Mouse (Mus musculus) heart, adult 2 months (tissue): ENCODE measurements around the gene Gm20388. TPM values are rescaled to one million over a fixed set of nuclear protein-coding genes. Genes with fewer than 3 reads are reported as not detected.

Source experiments
- DNase-seq, 2 experiments: peaks; one replicate each; pipeline ENCODE4 v3.0.0; 2021
- H3K27ac ChIP-seq: fragments of 200-600 bp; 2 replicates; pipeline ENCODE4 v1.8.1; 2022
- H3K27me3 ChIP-seq: fragments of 200-500 bp; 2 replicates; pipeline ENCODE4 v1.6.1; 2012; ENCODE audit warnings: mild to moderate bottlenecking, low read length, inconsistent platforms, mixed read lengths; ENCODE audit not compliant: control insufficient read depth, insufficient read depth
- H3K36me3 ChIP-seq: fragments of 200-500 bp; 2 replicates; pipeline ENCODE4 v1.6.1; 2012; ENCODE audit warnings: low read length, inconsistent platforms; ENCODE audit not compliant: control insufficient read depth, insufficient read depth
- H3K4me1 ChIP-seq: fragments of 200-500 bp; 2 replicates; pipeline ENCODE4 v1.6.1; 2011; ENCODE audit warnings: low read length; ENCODE audit not compliant: control insufficient read depth, insufficient read depth
- H3K4me3 ChIP-seq: fragments of 200-600 bp; 2 replicates; pipeline ENCODE4 v1.8.1; 2022
- H3K79me2 ChIP-seq: fragments of 200-500 bp; replicated peaks from 2 replicates; pipeline ENCODE4 v1.6.1; 2012; ENCODE audit warnings: mild to moderate bottlenecking, inconsistent platforms, low read length, moderate library complexity, mixed read lengths; ENCODE audit not compliant: control insufficient read depth, insufficient read depth
- H3K9ac ChIP-seq: fragments of 200-500 bp; 2 replicates; pipeline ENCODE4 v1.6.1; 2012; ENCODE audit warnings: low read depth, mild to moderate bottlenecking, control low read depth, inconsistent platforms, low read length, mixed read lengths
- CTCF ChIP-seq: fragments of 200-600 bp; IDR thresholded peaks from 2 replicates; pipeline ENCODE4 v1.8.1; 2022; ENCODE audit warnings: antibody characterized with exemption, mild to moderate bottlenecking, moderate library complexity
- EP300 ChIP-seq: fragments of 200-500 bp; IDR thresholded peaks from 2 replicates; pipeline ENCODE4 v1.6.1; 2011; ENCODE audit warnings: low read depth, low read length, control low read depth; ENCODE audit not compliant: insufficient read depth
- POLR2A ChIP-seq: fragments of 200-500 bp; IDR thresholded peaks from 2 replicates; pipeline ENCODE4 v1.6.1; 2011; ENCODE audit warnings: mild to moderate bottlenecking, low read depth, low read length, control low read depth; ENCODE audit not compliant: insufficient read depth
- WGBS: fragments of 180-500 bp; shearing (Covaris S2); methylation state at CpG from one replicate; pipeline ENCODE4 v1.1.7; 2018; 5-methylcytosine and 5-hydroxymethylcytosine counted together
- intact Hi-C: fragments of 180-260 bp; cut with DNase I; formaldehyde crosslinking; loops from one replicate; pipeline ENCODE4 v1.15.1; 2025
- polyA plus RNA-seq: library from polyadenylated mRNA; depleted of rRNA; stranded (reverse); fragments of >200 nt; gene quantifications from 2 replicates; pipeline ENCODE4 v1.2.3, GENCODE M21; 2012
- total RNA-seq, 2 experiments: library from RNA; stranded (reverse); gene quantifications; 2 replicates each; pipeline ENCODE4 v1.2.3; 2021

Gene Gm20388
- total and polyA plus RNA-seq, 3 experiments: 1.8 to 32.3 TPM; not detected in 1

GRCm38 (mm10) chr8:120581329-120581728 lies 670.7 kb downstream of the Gm20388 start:
- Histone ChIP-seq H3K4me3 (no peak overlapping the region), H3K9ac (no peak overlapping the region), H3K27me3 (no peaks in the 10 kb centered on the region), H3K36me3 (no peaks in the 10 kb centered on the region), H3K4me1 (peaks cover 2% of the 10 kb centered on the region; the same call in 1 of the 2 replicates), H3K27ac (no peak overlapping the region), H3K79me2 (no peaks in the 10 kb centered on the region)
- intact Hi-C loops: no loop called here
- no peak for TF ChIP-seq CTCF
- no peak for TF ChIP-seq POLR2A
- TF ChIP-seq EP300: no peak
- DNase-seq: no peak
- WGBS: 91% methylated on average over 12 of the region's 12 CpGs

GRCm38 (mm10) chr8:120581811-120582210 lies 671.2 kb downstream of the Gm20388 start:
- WGBS: 66% methylated on average over 8 of the region's 8 CpGs
- Histone ChIP-seq H3K4me3 (no peak overlapping the region), H3K27ac (no peak overlapping the region), H3K4me1 (peaks cover 2% of the 10 kb centered on the region; the same call in 1 of the 2 replicates), H3K79me2 (no peaks in the 10 kb centered on the region), H3K9ac (no peak overlapping the region), H3K27me3 (no peaks in the 10 kb centered on the region), H3K36me3 (no peaks in the 10 kb centered on the region)
- DNase-seq: peak in 1 of 2 experiments; percentile 78
- TF ChIP-seq POLR2A: no peak
- TF ChIP-seq CTCF: no peak
- TF ChIP-seq EP300: peak; percentile 91
- intact Hi-C loops: no loop called here

GRCm38 (mm10) chr8:120585521-120585920 lies 674.9 kb downstream of the Gm20388 start:
- Histone ChIP-seq H3K36me3 (no peaks in the 10 kb centered on the region), H3K4me3 (no peak overlapping the region), H3K9ac (no peak overlapping the region), H3K4me1 (peaks cover 2% of the 10 kb centered on the region; the same call in 1 of the 2 replicates), H3K79me2 (no peaks in the 10 kb centered on the region), H3K27me3 (no peaks in the 10 kb centered on the region), H3K27ac (no peak overlapping the region)
- 67% methylated on average over 10 of the region's 10 CpGs for whole genome bisulfite sequencing
- intact Hi-C loops: no loop called here
- peak; percentile 60 to 70 for DNase-seq
- TF ChIP-seq EP300: peak; percentile 76
- no peak for TF ChIP-seq CTCF

- under 1% methylated on average over 67 of the region's 67 CpGs for WGBS
- H3K4me1 ChIP-seq: peaks cover 2% of the 10 kb centered on the region; the same call in 1 of the 2 replicates
Observed at GRCm38 (mm10) chr8:120588908-120589771, 678.5 kb downstream of the Gm20388 start, which contains the start of gene Gins2. Gene Gins2, minus strand, starts transcription at chr8:120589304.

GRCm38 (mm10) chr8:120589921-120590320 lies 679.3 kb downstream of the Gm20388 start:
- Histone ChIP-seq H3K9ac (no peak overlapping the region), H3K36me3 (no peaks in the 10 kb centered on the region), H3K27me3 (no peaks in the 10 kb centered on the region), H3K27ac (peak overlapping the region; percentile 66), H3K4me3 (peak overlapping the region; percentile 50), H3K79me2 (no peaks in the 10 kb centered on the region), H3K4me1 (peaks cover 2% of the 10 kb centered on the region; the same call in 1 of the 2 replicates)
- peak in 1 of 2 experiments; percentile 53 for DNase-seq
- no peak for TF ChIP-seq EP300
- TF ChIP-seq POLR2A: no peak
- no peak for TF ChIP-seq CTCF
- intact Hi-C loops: no loop called here
- 39% methylated on average over 2 of the region's 2 CpGs for WGBS

More at GRCm38 (mm10) chr8:120588908-120589771, 678.5 kb downstream of the Gm20388 start, which contains the start of gene Gins2:
- H3K4me3 ChIP-seq: peak within 1 kb of the TSS; percentile 52
- H3K9ac ChIP-seq: peak within 1 kb of the TSS; percentile 55
- no peaks in the 10 kb centered on the region for H3K27me3 ChIP-seq
- intact Hi-C loops: no loop called here
- peak within 1 kb of the TSS; percentile 66 for H3K27ac ChIP-seq
- H3K36me3 ChIP-seq: no peaks in the 10 kb centered on the region
- no peaks in the 10 kb centered on the region for H3K79me2 ChIP-seq
- DNase-seq: peak; percentile 98 to 100
- TF ChIP-seq CTCF: peak; percentile 9; the same call in 1 of the 2 replicates
- no peak; the same call in 1 of the 2 replicates for TF ChIP-seq EP300
- peak; percentile 82 for TF ChIP-seq POLR2A

GRCm38 (mm10) chr8:120591587-120592292 lies 681.1 kb downstream of the Gm20388 start:
- 49% methylated on average over 10 of the region's 10 CpGs for WGBS
- no peaks in the 10 kb centered on the region for H3K27me3 ChIP-seq
- no peak overlapping the region for H3K9ac ChIP-seq
- no peaks in the 10 kb centered on the region for H3K36me3 ChIP-seq
- no peak overlapping the region for H3K4me3 ChIP-seq
- H3K79me2 ChIP-seq: no peaks in the 10 kb centered on the region
- no peaks in the 10 kb centered on the region for H3K4me1 ChIP-seq
- H3K27ac ChIP-seq: no peak overlapping the region
- intact Hi-C loops: no loop called here
- DNase-seq: no peak
- no peak for TF ChIP-seq CTCF
- TF ChIP-seq POLR2A: no peak
- TF ChIP-seq EP300: no peak
